Mouse (Mus musculus): ENCODE measurements around the gene Cplx3.

The Cplx3 gene

GRCm38 (mm10) chr9:57606139-57606851, at the start of gene Cplx3:
Gene Cplx3, minus strand, starts transcription at chr9:57606281.
- DNase-seq (ENCODE audit: low spot score in 2 of 2), result no peak

- DNase-seq (ENCODE audit: low spot score in 2 of 2), result peak; percentile 87 to 91
Measured at GRCm38 (mm10) chr9:57655749-57656148, 49.7 kb upstream of the Cplx3 start.

GRCm38 (mm10) chr9:57654966-57655365, 48.9 kb upstream of the Cplx3 start:
- DNase-seq (ENCODE audit: low spot score in 2 of 2), result no peak

DNA sequence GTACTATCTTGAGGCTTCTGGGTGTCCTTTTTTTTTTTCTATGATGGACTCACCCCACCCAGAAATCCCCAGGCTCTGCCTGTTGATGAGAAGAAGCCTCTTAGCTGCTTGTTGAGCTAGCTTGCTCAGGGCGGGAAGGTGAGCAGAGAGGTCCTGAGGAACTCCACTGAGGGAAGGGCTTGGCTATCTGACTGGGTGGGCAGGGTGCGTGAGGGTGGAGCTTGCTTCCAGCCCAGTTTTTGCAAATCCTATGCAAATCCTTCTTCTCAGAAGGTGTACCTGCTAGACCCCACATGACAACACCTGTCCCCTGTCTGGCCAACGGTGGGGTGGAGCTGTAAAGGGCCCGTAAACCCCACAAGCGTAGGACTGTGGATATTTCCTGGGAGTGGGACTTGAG, 47.2 kb upstream of the Cplx3 start, which contains the start of gene Csk:
Gene Csk (minus strand): TSS at position 349 of the 400 bp plus-strand sequence.
- DNase-seq (ENCODE audit: low spot score in 2 of 2), result no peak

GRCm38 (mm10) chr9:57652855-57653254, 46.8 kb upstream of the Cplx3 start:
- DNase-seq (ENCODE audit: low spot score in 2 of 2), result no peak

GRCm38 (mm10) chr9:57652351-57652750, 46.3 kb upstream of the Cplx3 start:
- no peak for DNase-seq (ENCODE audit: low spot score in 2 of 2)

DNA sequence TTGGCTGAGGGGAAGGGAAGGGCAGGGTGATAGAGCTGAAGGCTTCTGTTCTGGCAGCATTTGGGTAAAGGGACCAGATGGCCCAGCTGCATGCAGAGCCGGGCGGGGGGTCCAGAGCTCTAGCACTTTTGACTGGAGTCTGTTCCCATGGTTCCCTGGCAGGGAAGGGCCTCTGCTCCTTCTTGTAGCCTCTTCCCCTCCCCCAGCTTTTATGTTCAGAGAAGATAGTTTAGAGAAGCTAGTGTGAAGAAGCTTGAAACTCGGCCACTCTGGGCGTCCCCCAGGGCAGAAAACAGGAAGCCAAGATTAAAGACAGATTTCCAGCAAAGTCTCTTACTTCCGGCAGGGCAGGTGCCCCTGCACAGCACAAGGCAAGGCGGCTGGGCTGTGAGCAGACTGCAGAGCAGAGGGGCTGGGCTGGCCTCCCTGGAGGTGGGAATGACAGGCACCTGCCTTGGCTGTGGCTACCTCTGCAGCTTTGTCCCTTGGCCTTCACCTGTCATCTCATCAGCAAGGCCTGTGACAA, 44.8 kb upstream of the Cplx3 start:
- peak in 1 of 2 experiments; percentile 43 for DNase-seq (ENCODE audit: low spot score in 2 of 2)

GRCm38 (mm10) chr9:57650130-57650785, 44.2 kb upstream of the Cplx3 start:
- no peak for DNase-seq (ENCODE audit: low spot score in 2 of 2)

- no peak for DNase-seq (ENCODE audit: low spot score in 2 of 2)
Measured at GRCm38 (mm10) chr9:57647286-57648108, 41.4 kb upstream of the Cplx3 start.

DNA sequence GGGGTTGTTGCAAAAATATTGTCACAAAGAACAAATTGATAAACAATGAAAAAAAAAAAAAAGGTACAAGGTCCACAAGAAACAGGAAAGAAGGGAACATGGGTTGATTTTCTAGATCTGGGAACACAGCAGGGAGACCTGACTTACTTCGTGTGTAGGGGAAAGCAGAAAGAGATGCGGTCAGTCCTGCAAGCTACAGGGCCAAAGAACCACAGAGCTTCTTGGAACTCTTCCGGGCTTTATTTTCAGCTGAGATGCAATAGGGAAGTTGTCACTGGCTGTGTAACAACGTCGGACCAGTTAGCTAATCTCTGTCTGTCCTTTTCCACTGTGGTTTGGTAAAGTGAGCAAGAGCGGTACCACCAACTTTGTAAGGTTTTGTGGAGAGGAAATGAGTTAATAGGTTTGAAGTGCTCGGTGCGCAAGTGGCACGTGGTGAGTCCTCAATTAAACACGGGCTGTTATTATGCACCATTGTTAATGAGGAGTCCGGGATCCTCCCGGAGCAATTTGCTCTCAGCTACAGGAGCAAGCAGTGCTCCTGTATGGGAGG, 40.5 kb upstream of the Cplx3 start:
- DNase-seq (ENCODE audit: low spot score in 2 of 2), result peak in 1 of 2 experiments; percentile 55

DNA sequence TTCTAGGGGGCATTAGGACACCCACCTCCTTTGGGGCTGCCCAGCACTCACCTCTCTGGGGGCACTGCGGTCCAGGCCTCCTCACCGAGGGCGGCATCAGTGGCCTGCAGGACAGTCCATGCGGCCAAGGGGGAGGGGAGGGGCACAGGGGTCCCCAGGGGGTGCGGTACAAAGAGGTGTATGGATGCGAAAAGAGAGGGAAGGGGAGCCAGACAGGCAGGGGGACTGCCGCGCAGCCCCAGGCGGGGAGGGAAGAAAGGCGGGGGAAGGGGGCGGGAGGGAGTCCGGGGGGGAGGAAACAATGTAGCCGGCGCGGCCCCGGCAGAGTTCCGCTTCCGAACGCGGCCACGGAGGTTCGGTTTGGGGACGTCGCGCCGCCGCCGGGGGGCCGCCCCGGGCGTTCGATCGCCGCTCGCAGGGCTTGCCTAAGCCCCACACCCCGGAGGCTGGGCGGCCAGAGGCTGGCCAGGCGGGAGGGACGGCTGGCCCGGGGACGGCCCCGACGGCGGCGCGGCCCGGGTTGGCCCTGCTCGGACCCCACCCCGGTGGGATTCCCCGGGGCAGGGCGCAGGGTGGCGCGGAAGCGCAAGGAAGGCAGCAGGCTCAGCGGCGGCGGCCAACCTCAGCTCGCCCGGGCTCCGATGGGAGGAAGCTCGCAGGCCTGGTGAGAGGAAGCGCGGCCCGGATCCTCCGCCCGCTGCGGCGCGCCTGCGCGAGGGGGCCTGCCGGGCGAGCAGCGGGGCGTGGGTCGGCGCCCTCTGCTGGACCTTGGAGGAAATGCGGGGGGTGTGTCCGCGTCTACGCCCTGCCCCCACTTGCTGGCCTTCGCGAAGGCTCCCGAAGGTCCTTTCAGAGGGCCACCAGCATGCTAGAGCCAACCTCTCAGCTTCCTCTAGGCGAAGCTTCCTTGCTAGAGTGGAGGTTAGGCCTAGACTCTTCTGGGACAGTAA, 39.1 kb upstream of the Cplx3 start:
- peak; percentile 94 to 95 for DNase-seq (ENCODE audit: low spot score in 2 of 2)

GRCm38 (mm10) chr9:57644442-57644943, 38.4 kb upstream of the Cplx3 start:
- DNase-seq (ENCODE audit: low spot score in 2 of 2), result no peak

DNA sequence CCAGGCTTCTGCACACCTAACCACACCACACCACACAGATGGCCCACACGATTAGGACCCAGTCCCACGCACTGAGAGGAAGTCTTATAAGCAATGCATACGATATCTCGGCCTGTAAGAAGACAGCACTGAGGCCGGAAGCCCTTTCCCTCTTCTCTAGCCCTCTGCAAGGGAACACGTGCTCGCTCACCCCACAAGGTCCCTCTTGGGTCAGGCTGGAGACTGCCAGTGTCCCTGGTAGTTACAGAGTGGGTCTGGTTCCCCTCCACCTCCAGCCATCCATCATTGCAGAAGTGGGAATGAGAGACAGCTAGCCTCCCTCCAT, 37.7 kb upstream of the Cplx3 start:
- DNase-seq (ENCODE audit: low spot score in 2 of 2), result peak in 1 of 2 experiments; percentile 43

DNA sequence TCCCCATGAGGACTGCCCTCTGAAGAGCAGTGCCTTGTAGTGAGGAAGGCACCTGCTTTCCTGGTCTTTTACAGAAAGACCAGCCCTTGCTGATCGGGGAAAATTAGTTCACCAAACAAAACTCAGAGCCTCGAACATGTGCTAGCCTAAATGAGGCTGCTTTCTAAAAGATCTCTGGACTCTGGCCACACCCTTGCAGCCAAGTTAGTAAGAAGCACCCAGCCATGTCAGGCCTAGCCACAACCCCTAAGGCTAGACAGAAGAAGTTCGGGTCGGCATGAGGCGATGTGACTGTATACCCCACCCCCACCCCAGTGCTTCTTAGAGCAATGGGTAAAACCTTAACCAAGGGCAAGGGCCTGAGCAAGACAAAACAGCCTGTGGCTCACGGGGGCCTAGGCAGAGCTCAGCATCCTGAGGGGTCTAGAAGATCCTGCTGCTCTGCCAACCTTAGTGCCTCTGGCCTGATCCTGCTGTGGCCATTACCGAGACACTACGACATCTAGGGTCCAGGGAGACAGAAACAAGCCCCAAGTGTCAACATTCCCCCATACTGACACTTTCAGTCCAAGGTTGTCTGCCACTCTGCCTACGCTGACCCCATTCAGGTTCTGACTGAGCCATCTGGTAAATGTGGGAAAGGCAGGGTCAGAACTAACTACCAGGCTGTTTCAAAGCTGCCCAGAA, 37.2 kb upstream of the Cplx3 start:
- no peak for DNase-seq (ENCODE audit: low spot score in 2 of 2)

DNA sequence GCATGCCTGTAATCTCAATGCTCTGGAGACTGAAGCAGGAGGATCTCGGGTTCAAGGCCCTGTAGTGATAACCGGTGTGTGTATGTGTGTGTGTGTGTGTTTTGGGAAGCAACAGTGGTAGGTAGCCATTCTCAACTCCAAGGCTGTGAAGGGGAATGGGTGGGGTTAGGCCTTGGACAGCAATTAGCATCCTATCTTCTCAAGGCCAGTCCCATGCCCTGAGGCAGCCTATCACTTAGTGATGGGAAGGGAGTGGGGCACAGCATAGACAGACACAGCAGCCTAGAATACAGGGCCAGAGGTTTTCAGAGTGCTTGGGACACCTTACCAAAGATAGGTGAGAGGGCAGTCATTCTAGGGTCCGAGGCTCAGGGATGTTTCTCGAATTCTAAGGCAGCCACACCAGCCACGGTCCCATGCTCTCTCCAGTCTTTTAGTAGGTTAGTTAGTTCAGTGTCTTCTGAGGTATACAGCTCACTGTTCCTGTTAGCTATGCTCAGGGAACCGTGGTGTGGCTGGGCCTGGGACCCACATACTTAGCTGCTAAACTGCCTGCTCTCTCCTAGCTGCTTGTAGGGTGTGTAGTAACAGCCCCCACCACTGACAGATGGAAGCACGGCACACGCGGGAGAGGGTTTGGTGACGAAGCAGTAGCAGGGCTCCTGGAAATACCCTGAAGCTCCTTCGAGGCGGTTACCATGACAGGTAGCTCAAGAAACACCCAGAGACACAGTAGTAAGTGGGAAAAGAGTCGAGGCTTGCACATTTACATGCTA, 35.9 kb upstream of the Cplx3 start:
- DNase-seq (ENCODE audit: low spot score in 2 of 2), result no peak

- no peak for DNase-seq (ENCODE audit: low spot score in 2 of 2)
Measured at GRCm38 (mm10) chr9:57641022-57641421, 34.9 kb upstream of the Cplx3 start.

DNA sequence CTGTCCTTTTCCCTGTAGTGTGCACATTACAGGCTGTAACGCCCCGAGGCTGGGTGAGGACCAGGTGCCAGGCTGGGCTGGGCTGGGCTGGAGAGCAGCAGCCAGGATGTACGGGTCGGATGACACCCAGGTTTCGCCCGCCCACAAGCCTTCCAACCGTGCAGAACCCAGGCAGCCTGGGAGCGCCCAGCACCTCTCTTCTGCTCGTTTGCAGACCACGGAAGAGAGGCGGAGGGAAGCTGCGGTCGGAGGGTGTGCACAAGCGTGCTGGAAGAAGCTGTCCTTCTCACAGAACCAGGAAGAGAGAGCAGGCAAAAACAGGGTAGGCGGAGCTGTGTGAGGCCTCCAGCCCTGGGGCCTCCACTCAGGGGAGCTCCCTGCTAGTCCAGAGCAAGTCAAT, 34.3 kb upstream of the Cplx3 start:
- peak; percentile 70 to 84 for DNase-seq (ENCODE audit: low spot score in 2 of 2)

GRCm38 (mm10) chr9:57639661-57640328, 33.7 kb upstream of the Cplx3 start:
- DNase-seq (ENCODE audit: low spot score in 2 of 2), result no peak
